Mouse (Mus musculus) gastrocnemius, postnatal 10 days (tissue): ENCODE measurements around the gene Strn. TPM values are rescaled to one million over a fixed set of nuclear protein-coding genes. Genes with fewer than 3 reads are reported as not detected.

ENCODE experiments used
- DNase-seq: peaks from one replicate; pipeline ENCODE4 v3.0.0; 2021; ENCODE audit warnings: mixed read lengths
- long read RNA-seq, 2 experiments: library from polyadenylated mRNA; stranded (forward); transcript quantifications; one replicate each; pipeline ENCODE4 v2.0.0; 2021
- total RNA-seq, 2 experiments: library from RNA; stranded (reverse); gene quantifications; 2 replicates each; pipeline ENCODE4 v1.2.3; 2021

The Strn gene
- 10 to 100 TPM; 11.7 to 13.0 TPM for total RNA-seq
- long read RNA-seq, experiment 1, full-length matches to known transcripts = 3 of 6 reads
- long read RNA-seq, experiment 1, partial matches to known transcripts = 1 of 6 reads
- long read RNA-seq, experiment 1, other reads (novel, unspliced or antisense) = 2 of 6 reads
- long read RNA-seq, experiment 2, full-length matches to known transcripts = 5 of 8 reads
- long read RNA-seq, experiment 2, partial matches to known transcripts = 0 of 8 reads
- long read RNA-seq, experiment 2, other reads (novel, unspliced or antisense) = 3 of 8 reads

- DNase-seq = no peak
Observed at GRCm38 (mm10) chr17:78737096-78737495, at the start of gene Strn. Strn (minus strand) TSS chr17:78737196.

DNA sequence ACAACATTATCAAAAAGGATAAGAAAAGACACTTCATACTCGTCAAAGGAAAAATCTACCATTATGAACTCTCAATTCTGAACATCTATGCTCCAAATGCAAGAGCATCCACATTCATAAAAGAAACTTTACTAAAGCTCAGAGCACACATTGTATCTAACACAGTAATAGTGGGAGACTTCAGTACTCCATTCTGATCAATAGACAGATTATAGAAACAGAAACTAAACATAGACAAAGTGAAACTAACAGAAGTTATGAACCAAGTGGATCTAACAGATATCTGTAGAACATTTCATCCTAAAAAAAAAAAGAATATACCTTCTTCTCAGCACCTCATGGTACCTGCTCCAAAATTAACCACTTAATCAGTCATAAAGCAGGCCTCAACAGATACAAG is 41.8 kb upstream of the Strn start:
- DNase-seq = no peak

GRCm38 (mm10) chr17:78772317-78772716 is 35.3 kb upstream of the Strn start:
- DNase-seq = no peak

- no peak for DNase-seq
Observed at GRCm38 (mm10) chr17:78770932-78771331, 33.9 kb upstream of the Strn start.

DNA sequence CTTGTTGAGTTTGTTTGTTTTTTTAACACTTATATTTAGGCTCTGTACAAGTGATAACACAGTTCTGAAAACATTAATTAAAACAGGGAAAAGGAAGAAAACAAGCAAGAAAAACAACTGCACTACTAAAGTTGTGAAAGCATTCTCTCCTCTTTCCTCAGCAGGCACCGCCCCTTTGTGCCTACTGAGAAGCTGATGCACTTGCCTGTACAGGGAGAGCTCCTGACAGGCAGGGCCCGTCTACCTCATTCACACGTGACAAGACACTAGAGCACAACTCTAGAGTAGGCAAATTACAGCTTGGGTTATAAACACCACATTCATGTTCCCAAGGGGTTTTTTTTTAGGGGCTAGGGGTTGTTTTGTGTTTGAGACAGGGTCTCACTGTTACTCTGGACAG is 32.3 kb upstream of the Strn start:
- DNase-seq = no peak

GRCm38 (mm10) chr17:78768937-78769336 is 31.9 kb upstream of the Strn start:
- DNase-seq = no peak

GRCm38 (mm10) chr17:78767546-78767945 is 30.6 kb upstream of the Strn start:
- DNase-seq = no peak

DNA sequence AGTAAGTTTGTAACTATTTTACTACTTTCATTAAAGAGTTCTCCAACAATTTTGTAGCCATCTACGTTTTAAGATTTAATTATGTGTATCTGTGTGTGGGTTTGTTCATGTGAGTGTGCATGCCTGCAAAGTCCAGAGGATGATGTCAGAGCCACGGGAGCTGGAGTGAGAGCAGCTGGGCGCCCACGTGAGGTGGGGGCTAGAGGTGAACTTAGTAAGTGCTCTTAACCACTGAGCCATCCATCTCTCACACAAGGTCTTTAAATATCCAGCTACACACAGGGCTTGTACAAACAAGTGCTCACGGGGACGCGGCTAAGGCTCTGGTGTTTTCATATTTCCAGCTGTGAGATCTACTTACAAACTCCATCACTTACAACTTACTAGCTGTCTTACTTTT is 29.1 kb upstream of the Strn start:
- no peak for DNase-seq

- DNase-seq = no peak
Observed at GRCm38 (mm10) chr17:78763272-78763671, 26.3 kb upstream of the Strn start.

GRCm38 (mm10) chr17:78752938-78753655 is 16.1 kb upstream of the Strn start:
- no peak for DNase-seq

DNA sequence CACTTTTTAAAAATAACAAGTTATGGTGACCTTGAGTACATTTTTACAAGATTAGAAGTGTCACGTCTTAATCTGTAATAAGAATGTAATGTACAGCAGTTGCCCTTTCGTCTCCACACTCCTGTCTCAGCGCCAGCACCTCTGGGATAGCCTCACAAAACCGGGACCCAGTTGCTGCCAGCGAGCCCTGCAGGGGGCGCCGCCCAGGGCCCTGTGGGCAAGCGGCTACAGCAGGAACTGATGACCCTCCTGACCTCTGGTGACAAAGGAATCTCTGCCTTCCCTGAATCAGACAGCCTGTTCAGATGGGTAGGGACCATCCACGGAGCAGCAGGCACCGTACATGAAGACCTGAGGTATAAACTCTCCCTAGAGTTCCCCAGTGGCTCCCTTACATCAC is 15.1 kb upstream of the Strn start:
- DNase-seq = peak; percentile 11

DNA sequence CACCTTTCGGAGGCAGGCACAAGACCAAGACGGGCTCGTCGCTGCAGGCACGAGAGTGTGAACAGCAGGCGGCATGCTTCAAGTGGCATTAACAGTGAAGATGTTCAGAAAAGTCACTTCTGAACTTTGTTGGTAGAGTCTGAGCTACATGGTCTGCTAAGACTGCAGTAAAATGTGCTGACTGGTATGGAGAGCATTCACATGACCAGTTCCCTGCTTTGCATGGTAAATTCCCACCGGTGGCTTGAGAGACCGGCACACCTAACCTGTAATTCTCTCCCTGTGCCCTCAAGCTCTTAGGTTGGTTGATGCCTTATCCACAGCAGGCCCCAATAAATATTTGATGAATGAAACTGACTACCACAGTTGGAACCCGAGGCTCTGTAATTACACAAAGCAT is 11.4 kb upstream of the Strn start:
- no peak for DNase-seq

- no peak for DNase-seq
Observed at GRCm38 (mm10) chr17:78738416-78738815, 1.4 kb upstream of the Strn start.

- no peak for DNase-seq
Observed at GRCm38 (mm10) chr17:78737771-78738170, 775 bp upstream of the Strn start.

DNA sequence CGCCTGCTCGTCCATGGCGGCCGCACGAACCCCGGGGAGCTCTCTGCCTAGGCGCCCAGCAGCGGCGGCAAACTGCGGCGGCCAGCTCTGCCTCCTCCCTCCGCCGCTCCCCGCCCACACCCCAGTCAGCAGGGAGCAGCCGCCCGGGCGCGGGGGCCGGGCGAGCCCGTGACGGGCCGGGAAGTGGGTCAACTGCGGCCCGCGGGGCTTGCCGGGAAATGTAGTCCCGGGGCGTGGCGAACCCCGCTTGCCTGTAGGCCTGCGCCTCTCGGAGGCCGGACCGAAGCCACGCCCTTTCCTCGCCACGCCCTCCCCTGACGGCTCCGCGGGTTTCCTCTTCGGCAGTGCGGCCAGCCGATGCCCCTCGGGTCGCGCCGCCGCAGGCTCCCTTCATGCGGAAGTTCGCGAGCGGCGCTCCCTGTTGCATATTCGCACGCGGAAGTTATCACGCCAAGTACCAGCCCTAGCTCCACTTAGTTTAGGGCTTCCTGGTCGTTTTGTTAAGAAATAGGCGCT is 465 bp downstream of the Strn start:
- peak; percentile 99 for DNase-seq

GRCm38 (mm10) chr17:78735731-78736472 is 1.1 kb downstream of the Strn start:
- no peak for DNase-seq

DNA sequence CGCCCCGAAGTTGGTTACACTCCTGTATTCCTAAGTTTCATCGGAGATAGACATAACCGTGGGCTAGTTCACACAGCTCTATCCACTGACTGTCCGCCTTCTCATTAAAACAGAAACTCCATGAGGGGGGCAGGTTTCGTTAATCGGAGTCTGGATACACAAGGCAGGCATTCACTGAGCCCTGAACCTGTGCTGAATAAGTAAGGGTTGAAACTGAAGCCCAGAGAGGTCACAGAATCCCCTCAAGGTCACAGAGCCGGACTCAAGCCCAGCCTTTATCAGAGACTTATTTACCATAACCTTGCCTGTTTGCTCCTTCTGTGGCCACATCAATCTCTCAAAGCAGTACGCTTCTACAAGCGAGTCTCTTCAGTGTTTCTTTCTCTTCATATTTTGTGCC is 2.2 kb downstream of the Strn start:
- DNase-seq = no peak

GRCm38 (mm10) chr17:78732056-78732455 is 4.9 kb downstream of the Strn start:
- DNase-seq = no peak

DNA sequence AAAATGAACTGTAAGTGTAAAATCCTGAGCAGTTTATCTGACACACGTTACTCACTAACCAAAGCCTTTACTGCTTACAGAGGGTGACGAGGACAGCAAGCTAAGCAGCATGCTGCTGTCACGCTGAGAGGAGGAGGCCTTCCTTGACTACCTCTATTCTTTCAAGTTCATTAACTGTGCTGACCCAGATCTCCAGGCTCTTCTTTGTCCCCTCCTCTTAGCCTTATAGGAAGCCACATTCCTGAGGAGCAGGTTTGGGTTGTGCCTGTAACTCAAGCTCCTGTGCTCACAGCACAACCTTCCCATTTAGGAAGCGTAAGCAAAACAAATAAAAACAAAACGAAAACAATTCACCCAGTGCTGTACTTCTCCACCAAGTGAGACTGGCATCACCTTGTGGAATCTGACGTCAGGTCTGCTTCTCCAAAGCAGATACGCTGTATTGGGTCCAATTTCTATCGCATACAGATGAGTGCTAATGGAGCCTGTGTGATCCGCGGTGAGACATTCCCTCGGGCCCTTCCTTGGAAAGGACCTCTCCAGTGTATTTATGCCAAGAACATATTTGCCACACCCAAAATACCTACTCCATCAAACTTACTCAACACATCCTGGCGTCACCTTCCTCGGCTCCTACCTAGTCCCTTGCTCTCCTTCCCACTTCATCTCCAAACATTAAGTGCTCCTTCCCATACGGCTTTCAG is 10.1 kb downstream of the Strn start:
- DNase-seq = no peak

GRCm38 (mm10) chr17:78724461-78725055 is 12.4 kb downstream of the Strn start:
- DNase-seq = no peak

- no peak for DNase-seq
Observed at GRCm38 (mm10) chr17:78721690-78722089, 15.3 kb downstream of the Strn start.

DNA sequence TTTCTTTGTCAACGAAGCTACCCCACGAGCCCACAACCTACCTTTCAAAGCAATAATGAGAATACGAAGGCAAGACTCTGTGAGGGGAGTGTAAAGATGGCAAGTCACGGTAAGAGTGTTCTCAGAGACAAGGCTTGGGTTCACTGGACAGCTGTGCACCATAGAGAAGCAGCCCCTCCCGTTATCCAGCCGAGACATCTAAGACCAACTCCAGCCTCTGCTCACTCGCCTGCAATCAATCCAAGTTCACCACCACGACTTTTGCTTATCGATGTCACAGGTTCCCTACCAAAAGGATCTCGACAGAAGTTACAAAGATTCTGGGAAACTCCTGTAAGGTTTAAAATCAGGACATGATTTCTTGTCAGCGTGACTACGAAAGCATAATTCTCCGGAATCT is 17.9 kb downstream of the Strn start:
- DNase-seq = no peak
